In genomic region chr1:150878421-150878820, GRCm38 (mm10) we compare ENCODE assay signal across 11 mouse cellular contexts.
DNase-seq lines count a peak whose midpoint lies in the region; ATAC-seq and TF ChIP-seq lines count a peak whose summit lies in the region.
"Had no signal": no experiment of that assay in that cellular context is flagged by ENCODE, and none has a peak within 500 bp of the region (broad histone marks: within the 10 kb centered on the region; RNA-seq: fewer than 3 reads in every experiment).

No protein-coding gene starts in this region.

- H3K27me3 ChIP-seq in forebrain, embryonic 16.5 days (replicated peaks; ENCODE audit: control insufficient read depth, insufficient read depth, low read length): no peaks in the 10 kb centered on the region
- H3K27me3 ChIP-seq in heart, postnatal 0 days (ENCODE audit: control insufficient read depth, insufficient read depth, low read length): no peaks in the 10 kb centered on the region
- H3K27me3 ChIP-seq in stomach, embryonic 15.5 days (replicated peaks): no peaks in the 10 kb centered on the region
- H3K27me3 ChIP-seq in midbrain, embryonic 11.5 days (ENCODE audit: control insufficient read depth, insufficient read depth, low read length): no peaks in the 10 kb centered on the region
- H3K27me3 ChIP-seq: CH12.LX; liver, embryonic 15.5 days had no signal

- TF ChIP-seq CTCF in heart, postnatal 0 days (IDR thresholded peaks at IDR 0.05; ENCODE audit: low read depth): no peak

- H3K4me2 ChIP-seq in forebrain, embryonic 16.5 days (ENCODE audit: low read length): no peak overlapping the region
- H3K4me2 ChIP-seq in heart, postnatal 0 days (ENCODE audit: low read depth, low read length): no peak overlapping the region
- no peak overlapping the region for H3K4me2 ChIP-seq in stomach, embryonic 15.5 days
- H3K4me2 ChIP-seq in midbrain, embryonic 11.5 days: no peak overlapping the region
- H3K4me2 ChIP-seq: liver, embryonic 15.5 days had no signal

- 47% methylated on average over 7 of the region's 7 CpGs for WGBS in forebrain, embryonic 16.5 days
- WGBS in heart, postnatal 0 days: 45% methylated on average over 7 of the region's 7 CpGs
- 28% methylated on average over 7 of the region's 7 CpGs for WGBS in stomach, embryonic 15.5 days
- 87% methylated on average over 7 of the region's 7 CpGs for WGBS in midbrain, embryonic 11.5 days

- TF ChIP-seq EP300 in heart, postnatal 0 days (IDR thresholded peaks at IDR 0.05; ENCODE audit: low read depth): no peak

- H3K9ac ChIP-seq in forebrain, embryonic 16.5 days (replicated peaks; ENCODE audit: low read depth, low read length): no peak overlapping the region
- H3K9ac ChIP-seq in heart, postnatal 0 days (replicated peaks; ENCODE audit: low read depth, low read length): no peak overlapping the region
- H3K9ac ChIP-seq in stomach, embryonic 15.5 days: no peak overlapping the region
- no peak overlapping the region for H3K9ac ChIP-seq in midbrain, embryonic 11.5 days (ENCODE audit: low read length)
- H3K9ac ChIP-seq: liver, embryonic 15.5 days had no signal

- peaks cover 3% of the 10 kb centered on the region; the same call in 1 of the 2 replicates for H3K4me1 ChIP-seq in forebrain, embryonic 16.5 days (replicated peaks; ENCODE audit: control insufficient read depth, insufficient read depth, low read length)
- H3K4me1 ChIP-seq in heart, postnatal 0 days (ENCODE audit: control insufficient read depth, insufficient read depth): peaks cover 31% of the 10 kb centered on the region
- peaks cover 9% of the 10 kb centered on the region; the same call in 1 of the 2 replicates for H3K4me1 ChIP-seq in stomach, embryonic 15.5 days
- H3K4me1 ChIP-seq in midbrain, embryonic 11.5 days (ENCODE audit: control insufficient read depth, insufficient read depth, low read length): no peaks in the 10 kb centered on the region
- H3K4me1 ChIP-seq: liver, embryonic 15.5 days had no signal

- H3K4me3 ChIP-seq in forebrain, embryonic 16.5 days (replicated peaks; ENCODE audit: low read length): no peak overlapping the region
- H3K4me3 ChIP-seq in heart, postnatal 0 days (ENCODE audit: low read depth, low read length): no peak overlapping the region
- no peak overlapping the region for H3K4me3 ChIP-seq in stomach, embryonic 15.5 days (replicated peaks)
- H3K4me3 ChIP-seq in midbrain, embryonic 11.5 days (ENCODE audit: low read depth, low read length): no peak overlapping the region
- H3K4me3 ChIP-seq: liver, embryonic 15.5 days had no signal

- H3K36me3 ChIP-seq in forebrain, embryonic 16.5 days (ENCODE audit: control insufficient read depth, insufficient read depth): no peaks in the 10 kb centered on the region
- H3K36me3 ChIP-seq in heart, postnatal 0 days (replicated peaks; ENCODE audit: control insufficient read depth, insufficient read depth, low read length): peaks cover 4% of the 10 kb centered on the region; the same call in 1 of the 2 replicates
- no peaks in the 10 kb centered on the region for H3K36me3 ChIP-seq in stomach, embryonic 15.5 days
- no peaks in the 10 kb centered on the region for H3K36me3 ChIP-seq in midbrain, embryonic 11.5 days (ENCODE audit: control insufficient read depth, insufficient read depth, low read length)
- H3K36me3 ChIP-seq: liver, embryonic 15.5 days had no signal

- peak; percentile 87 for ATAC-seq in forebrain, embryonic 16.5 days
- no peak; the same call in 1 of the 2 replicates for ATAC-seq in heart, postnatal 0 days (ENCODE audit: insufficient read depth, low read depth)
- no peak; the same call in 1 of the 2 replicates for ATAC-seq in stomach, embryonic 15.5 days (ENCODE audit: insufficient read depth, low FRiP score, low read depth)
- ATAC-seq in midbrain, embryonic 11.5 days (ENCODE audit: low FRiP score): no peak
- ATAC-seq: intestine, embryonic 16.5 days had no signal

- no peaks in the 10 kb centered on the region for H3K9me3 ChIP-seq in forebrain, embryonic 16.5 days (ENCODE audit: control insufficient read depth, low read length)
- H3K9me3 ChIP-seq in heart, postnatal 0 days (replicated peaks; ENCODE audit: control insufficient read depth, low read length): no peaks in the 10 kb centered on the region
- no peaks in the 10 kb centered on the region for H3K9me3 ChIP-seq in stomach, embryonic 15.5 days
- H3K9me3 ChIP-seq in midbrain, embryonic 11.5 days (ENCODE audit: control insufficient read depth, low read length): no peaks in the 10 kb centered on the region
- H3K9me3 ChIP-seq: liver, embryonic 15.5 days had no signal

- H3K27ac ChIP-seq in forebrain, embryonic 16.5 days (ENCODE audit: low read length): peak overlapping the region; percentile 61
- peak overlapping the region; percentile 63 for H3K27ac ChIP-seq in heart, postnatal 0 days (ENCODE audit: low read depth)
- H3K27ac ChIP-seq in stomach, embryonic 15.5 days: peak overlapping the region; percentile 65
- H3K27ac ChIP-seq in midbrain, embryonic 11.5 days (ENCODE audit: low read depth, low read length): no peak overlapping the region
- H3K27ac ChIP-seq: liver, embryonic 15.5 days had no signal

- DNase-seq in kidney, postnatal 14 days: peak; percentile 15
- DNase-seq in kidney, postnatal 25 days: no peak
- peak; percentile 43 for DNase-seq in heart, postnatal 0 days (ENCODE audit: low spot score)
- DNase-seq in midbrain, embryonic 11.5 days (ENCODE audit: low spot score, missing footprints): no peak
- DNase-seq in right cerebral cortex, postnatal 14 days: no peak
- DNase-seq: left cerebral cortex, postnatal 4 days had no signal

Comparison
In these comparisons a context has a peak if more than half of its experiments do, and no peak if none do; other contexts are left out.
1. DNase-seq: peak in kidney, postnatal 14 days (single experiment) and heart, postnatal 0 days (single experiment); none in kidney, postnatal 25 days (0 of 2), midbrain, embryonic 11.5 days (single experiment) and right cerebral cortex, postnatal 14 days (single experiment).